Mouse (Mus musculus): ENCODE measurements around the gene Dusp16.

DNA sequence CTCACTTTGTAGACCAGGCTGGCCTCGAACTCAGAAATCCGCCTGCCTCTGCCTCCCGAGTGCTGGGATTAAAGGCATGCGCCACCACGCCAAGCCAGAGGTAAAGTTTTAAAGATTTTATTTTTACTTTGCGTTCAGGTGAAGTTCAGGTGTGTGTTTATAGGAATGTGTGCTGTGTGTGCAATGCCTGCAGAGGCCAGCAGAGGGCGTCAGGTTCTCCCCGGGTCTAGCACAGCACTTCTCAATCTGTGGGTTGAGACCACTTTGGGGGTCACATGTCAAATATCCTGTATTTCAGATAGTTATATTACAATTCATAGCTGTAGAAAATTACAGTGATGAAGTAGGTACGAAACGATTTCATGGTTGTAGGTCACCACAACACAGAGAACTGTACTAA lies 30.4 kb upstream of the Dusp16 start:
- TF ChIP-seq POLR2A (IDR thresholded peaks at IDR 0.05; ENCODE audit: low read depth, low read length) (no peak), CTCF (IDR thresholded peaks at IDR 0.05; ENCODE audit: borderline replicate concordance, insufficient read depth, low read length) (peak; percentile 19; the same call in 1 of the 2 replicates)

All from embryonic fibroblast, embryonic 13.5 days (primary cell).